Mouse (Mus musculus) embryo, embryonic 11 days (tissue): Measurements from ENCODE around the gene Mink1.
A peak's percentile ranks its signal among the peaks of the same experiment; 100 is the strongest.

Experiments
- DNase-seq: peaks from one replicate; pipeline ENCODE4 v3.0.0-alpha.2; 2015

Mink1 gene

DNA sequence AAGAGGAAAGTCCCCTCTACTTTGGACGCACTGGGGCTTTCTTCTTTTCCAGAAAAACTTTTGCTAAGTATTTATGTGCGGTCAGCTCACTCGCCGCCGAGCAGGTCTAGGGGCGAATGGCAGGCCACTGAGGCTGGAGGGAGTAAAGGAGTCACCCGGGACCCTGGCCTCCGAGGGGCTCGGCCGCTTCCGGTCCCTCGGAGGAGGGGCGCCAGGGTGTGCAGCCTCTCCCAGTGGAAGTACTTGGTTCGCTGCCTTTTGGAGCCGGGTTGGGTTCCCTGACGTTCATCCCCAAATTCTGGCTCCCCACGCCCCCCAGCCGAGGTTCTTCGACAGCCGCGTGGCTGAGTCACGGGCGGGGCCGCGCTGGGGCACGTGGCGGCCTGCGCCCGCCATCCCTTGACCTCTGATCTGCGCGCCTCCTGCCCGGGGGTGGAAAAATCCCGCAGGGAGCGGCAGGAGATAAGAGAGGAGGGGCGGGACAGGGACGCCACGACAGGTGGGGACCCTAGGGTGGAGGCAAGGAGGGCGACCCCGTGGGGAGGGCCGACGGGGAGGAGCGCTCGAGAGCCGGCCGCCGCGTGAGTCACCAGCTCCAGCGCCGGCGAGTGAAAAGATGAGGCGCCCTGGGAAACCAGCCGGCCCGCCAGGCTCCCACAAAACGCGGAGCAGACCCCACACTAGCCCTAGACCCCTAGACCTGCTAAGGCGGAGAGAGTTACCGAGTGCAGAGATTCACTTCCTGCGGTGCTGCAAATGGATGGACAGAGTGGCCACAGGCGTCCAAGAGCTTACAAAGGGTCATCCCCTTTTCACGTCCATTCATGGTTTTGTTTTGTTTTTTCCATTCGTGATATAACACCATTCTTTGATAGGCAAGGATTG lies 93.1 kb downstream of the Mink1 start:
- peak; percentile 81 for DNase-seq

DNA sequence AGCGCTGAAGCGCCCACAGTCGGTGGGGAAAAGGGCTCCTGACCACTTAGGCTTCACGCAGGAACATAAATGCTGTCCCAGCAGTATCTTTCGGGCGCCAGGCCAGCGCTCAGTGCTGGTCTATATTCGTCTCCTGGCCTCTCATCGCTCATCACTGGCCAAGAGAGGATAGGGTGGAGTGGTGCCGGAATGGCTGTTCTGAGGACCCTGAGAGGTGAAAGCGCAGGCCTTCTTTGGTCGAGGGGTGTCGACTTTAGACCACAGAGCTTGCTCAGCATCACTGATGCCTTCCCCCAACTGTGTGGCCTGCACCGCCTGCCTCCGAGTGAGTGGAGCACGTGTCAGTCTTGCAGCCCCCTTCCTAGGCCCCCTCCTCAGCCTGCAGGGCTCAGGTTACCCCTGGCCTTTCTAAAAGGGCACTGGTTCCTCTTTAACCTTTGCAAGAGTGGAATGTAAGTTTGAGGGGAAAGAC lies 93.8 kb downstream of the Mink1 start:
- peak; percentile 83 for DNase-seq

DNA sequence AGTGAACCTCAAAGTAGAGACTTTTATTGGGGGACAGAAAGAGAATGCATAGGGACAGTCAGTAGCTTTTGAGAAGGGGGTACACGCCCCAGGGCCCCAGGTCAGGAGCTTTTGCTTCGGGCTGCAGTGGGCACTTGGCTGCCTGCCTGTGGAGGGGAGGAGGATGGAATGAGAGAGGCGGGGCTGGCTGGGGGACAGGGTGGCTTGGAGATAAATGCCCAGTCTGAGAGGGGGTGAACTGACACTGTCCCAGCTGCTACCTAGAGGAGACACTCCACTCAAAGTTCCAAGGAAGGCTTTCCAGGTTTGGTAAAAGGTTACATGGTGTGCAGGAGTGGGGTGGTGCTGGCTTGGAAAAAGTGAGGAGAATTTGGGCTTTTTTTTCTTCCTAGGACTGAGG lies 94.3 kb downstream of the Mink1 start, which contains the start of gene Eno3:
TSS of gene Eno3 (plus strand) at position 239 of the 400 bp plus-strand sequence.
- DNase-seq: peak; percentile 47

DNA sequence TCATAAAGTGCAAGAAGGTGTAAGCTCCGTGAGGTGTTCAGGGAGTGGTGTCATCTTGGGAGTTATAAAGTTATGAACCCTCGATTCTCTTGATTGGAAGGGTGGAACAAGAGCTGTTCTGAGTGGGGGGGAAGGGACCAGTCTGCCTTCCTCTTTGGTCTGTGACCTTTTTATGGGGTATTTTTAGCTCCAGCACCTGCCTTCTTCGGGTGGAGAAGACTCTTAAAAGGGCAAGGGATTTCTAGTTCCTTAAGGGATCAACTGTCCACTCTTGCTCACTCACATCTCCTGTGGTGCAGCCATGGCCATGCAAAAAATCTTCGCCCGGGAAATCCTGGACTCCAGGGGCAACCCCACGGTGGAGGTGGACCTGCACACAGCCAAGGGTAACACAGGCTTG lies 94.9 kb downstream of the Mink1 start:
- DNase-seq: no peak

- DNase-seq: peak; percentile 10
Observed at GRCm38 (mm10) chr11:70657991-70658390, 95.3 kb downstream of the Mink1 start.

- no peak for DNase-seq
Observed at GRCm38 (mm10) chr11:70658521-70658920, 95.8 kb downstream of the Mink1 start.

DNA sequence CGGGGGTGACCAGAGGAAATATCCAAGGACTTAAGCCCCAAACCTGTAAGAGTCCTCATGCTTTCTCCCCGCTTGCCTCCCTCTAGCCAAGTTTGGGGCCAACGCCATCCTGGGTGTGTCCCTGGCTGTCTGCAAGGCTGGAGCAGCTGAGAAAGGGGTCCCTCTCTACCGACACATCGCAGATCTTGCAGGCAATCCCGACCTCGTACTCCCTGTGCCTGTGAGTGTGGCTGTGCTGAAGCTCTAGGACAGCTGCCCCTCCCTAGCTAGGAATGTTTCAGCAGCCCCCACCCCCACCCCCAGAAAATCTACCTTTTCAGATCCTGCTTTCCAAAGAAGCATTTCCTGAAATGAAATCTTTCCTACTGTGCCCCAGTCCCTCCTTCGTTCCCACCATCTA lies 96.3 kb downstream of the Mink1 start:
- no peak for DNase-seq

DNA sequence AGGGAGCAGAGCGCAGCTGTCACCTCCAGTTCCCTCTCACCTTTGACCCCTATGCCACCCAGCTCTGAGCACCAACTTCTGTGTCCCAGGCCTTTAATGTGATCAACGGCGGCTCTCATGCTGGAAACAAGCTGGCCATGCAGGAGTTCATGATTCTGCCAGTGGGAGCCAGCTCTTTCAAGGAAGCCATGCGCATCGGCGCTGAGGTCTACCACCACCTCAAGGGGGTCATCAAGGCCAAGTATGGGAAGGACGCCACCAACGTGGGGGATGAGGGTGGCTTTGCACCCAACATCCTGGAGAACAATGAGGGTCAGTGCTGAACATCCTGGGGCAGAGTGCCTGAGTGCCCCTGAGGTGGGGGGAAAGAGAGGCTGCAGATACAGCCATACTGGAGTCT lies 97.9 kb downstream of the Mink1 start:
- no peak for DNase-seq

DNA sequence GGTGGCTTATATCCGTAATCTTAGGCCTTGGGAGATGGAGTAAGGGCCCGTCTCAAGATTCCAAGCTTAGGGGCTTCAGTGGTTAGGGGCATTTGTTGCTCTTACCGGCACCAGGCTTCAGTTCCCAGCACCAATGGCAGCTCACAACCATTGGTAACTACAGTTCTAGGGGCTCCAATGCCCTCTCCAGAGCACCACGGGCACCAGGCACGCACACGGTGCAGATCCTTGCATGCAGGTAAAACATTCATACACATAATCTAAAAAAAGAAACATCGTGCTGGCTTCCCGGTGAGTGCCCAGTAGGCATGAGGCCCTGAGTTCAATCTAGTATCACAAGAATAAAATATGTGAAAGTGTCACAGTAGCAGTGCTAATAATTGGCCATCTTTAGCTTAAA lies 100.4 kb downstream of the Mink1 start:
- no peak for DNase-seq

DNA sequence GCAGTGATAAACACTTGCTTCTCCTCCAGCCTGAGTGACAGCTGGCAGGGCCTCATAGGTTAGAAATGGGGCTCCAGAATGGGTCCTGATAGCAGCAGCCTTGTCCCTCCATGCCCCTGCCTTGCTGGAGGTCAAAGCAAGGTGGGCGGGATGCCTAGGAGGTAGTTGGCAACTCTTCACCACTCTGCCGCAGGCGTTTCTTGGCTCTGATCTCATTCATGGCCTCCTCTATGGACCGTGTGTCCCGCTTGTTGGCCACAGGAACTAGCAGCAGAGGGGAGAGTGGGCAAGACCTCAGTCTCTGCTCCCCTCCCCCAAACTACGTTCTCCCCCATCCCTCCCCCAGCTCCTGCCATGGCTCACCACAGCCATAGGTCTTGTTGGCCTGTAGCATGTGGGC lies 101.3 kb downstream of the Mink1 start:
- DNase-seq: no peak
